Mouse (Mus musculus) erythroblast, embryonic 14.5 days (primary cell): ENCODE results near the gene 4930412O13Rik.

Experiments
- GATA1 ChIP-seq: IDR thresholded peaks from 2 replicates; pipeline ENCODE4 v1.6.1; 2012; ENCODE audit warnings: low read length, inconsistent platforms, mixed read lengths
- TAL1 ChIP-seq: IDR thresholded peaks from 3 replicates; pipeline ENCODE4 v1.6.1; 2012; ENCODE audit warnings: low read length, inconsistent platforms, mixed read lengths

GRCm38 (mm10) chr2:9917602-9918001 is 36.5 kb downstream of the 4930412O13Rik start:
- TF ChIP-seq GATA1 (no peak), TAL1 (no peak)
